Mouse (Mus musculus) liver, embryonic 14.5 days (tissue): ENCODE data around the gene Nwd2.

ENCODE experiments used
- CTCF ChIP-seq: IDR thresholded peaks from 2 replicates; pipeline ENCODE4 v1.5.1; 2016; ENCODE audit warnings: antibody characterized with exemption, low read depth, control low read depth
- EP300 ChIP-seq: IDR thresholded peaks from 2 replicates; pipeline ENCODE4 v1.6.1; 2016; ENCODE audit warnings: antibody characterized with exemption, low read depth

DNA sequence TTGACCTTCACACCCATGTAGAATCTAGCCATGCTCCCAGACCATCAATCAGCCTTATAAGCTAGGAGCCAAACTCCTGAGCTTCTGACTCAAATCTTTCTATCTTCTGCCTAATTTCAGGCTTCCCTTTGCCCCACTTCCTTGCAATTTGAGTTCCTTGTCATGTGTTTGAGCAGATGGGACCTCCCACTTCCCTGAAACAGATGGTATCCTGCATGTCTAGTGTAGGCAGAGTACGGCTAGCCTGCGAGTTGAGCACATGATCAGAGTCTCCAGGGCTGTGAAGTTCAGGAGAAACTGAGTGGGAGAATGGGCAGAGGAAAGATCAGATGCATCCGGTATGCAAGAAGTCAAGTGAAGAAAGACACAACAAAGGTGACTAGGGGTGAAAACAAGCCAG, 24.8 kb upstream of the Nwd2 start:
- TF ChIP-seq CTCF = no peak
- TF ChIP-seq EP300 = no peak
